Mouse (Mus musculus) splenic B cell, adult 2 months (primary cell): ENCODE measurements around the gene Sirt6.

Experiments
- DNase-seq: peaks from one replicate; pipeline ENCODE4 v3.0.0-alpha.2; 2011; ENCODE audit warnings: low read depth, low spot score
- H3K27me3 ChIP-seq: 2 replicates; pipeline ENCODE4 v1.6.1; 2012; ENCODE audit warnings: mild to moderate bottlenecking, low read length, moderate library complexity, mixed read lengths; ENCODE audit not compliant: control insufficient read depth, poor library complexity, insufficient read depth, severe bottlenecking
- H3K36me3 ChIP-seq: 2 replicates; pipeline ENCODE4 v1.6.1; 2012; ENCODE audit warnings: mild to moderate bottlenecking, low read length, moderate library complexity, mixed read lengths; ENCODE audit not compliant: control insufficient read depth, poor library complexity, insufficient read depth, severe bottlenecking

The Sirt6 gene

GRCm38 (mm10) chr10:81592631-81593030, 35.0 kb downstream of the Sirt6 start:
- DNase-seq: no peak
- no peaks in the 10 kb centered on the region for H3K27me3 ChIP-seq
- no peaks in the 10 kb centered on the region for H3K36me3 ChIP-seq

DNA sequence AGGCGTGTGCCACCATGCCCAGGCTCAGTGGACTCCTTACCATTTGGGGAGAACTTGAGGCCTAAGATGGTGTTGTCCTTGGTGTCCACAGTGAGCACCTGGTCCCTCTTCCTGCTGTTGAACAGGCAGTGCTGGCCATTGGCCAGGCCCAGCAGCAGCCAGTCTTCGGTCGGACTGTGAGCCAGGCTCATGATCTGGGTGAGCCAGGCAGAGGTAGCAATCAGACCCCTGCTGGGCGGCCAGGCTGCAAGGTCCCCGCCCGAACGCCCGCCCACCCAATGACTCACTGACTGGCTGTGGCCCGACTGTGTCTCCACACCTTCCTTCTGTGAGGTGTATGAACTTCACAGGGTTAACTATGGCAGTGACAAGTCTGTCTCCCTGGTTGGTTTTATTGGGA, 35.8 kb downstream of the Sirt6 start:
- H3K36me3 ChIP-seq: no peaks in the 10 kb centered on the region
- DNase-seq: no peak
- no peaks in the 10 kb centered on the region for H3K27me3 ChIP-seq

DNA sequence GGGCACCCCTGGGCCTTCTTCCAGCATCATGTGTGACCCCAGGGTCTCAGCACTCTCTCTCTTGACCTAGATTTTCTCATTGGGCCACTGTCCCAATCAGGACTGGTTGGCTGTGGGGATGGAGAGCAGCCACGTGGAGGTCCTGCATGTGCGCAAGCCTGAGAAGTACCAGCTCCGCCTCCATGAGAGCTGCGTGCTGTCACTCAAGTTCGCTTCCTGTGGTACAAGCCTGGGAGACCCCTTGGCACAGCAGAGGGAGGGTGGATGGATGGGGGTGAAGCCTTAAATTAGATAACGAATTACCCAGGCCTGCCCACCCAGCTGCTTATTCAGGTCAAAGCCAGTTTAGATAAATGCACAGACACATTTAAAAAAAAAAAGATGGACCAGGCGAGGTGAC, 38.9 kb downstream of the Sirt6 start:
- H3K27me3 ChIP-seq: no peaks in the 10 kb centered on the region
- no peaks in the 10 kb centered on the region for H3K36me3 ChIP-seq
- DNase-seq: no peak

GRCm38 (mm10) chr10:81583347-81583746, 44.2 kb downstream of the Sirt6 start:
- Histone ChIP-seq H3K36me3 (no peaks in the 10 kb centered on the region), H3K27me3 (no peaks in the 10 kb centered on the region)
- no peak for DNase-seq

DNA sequence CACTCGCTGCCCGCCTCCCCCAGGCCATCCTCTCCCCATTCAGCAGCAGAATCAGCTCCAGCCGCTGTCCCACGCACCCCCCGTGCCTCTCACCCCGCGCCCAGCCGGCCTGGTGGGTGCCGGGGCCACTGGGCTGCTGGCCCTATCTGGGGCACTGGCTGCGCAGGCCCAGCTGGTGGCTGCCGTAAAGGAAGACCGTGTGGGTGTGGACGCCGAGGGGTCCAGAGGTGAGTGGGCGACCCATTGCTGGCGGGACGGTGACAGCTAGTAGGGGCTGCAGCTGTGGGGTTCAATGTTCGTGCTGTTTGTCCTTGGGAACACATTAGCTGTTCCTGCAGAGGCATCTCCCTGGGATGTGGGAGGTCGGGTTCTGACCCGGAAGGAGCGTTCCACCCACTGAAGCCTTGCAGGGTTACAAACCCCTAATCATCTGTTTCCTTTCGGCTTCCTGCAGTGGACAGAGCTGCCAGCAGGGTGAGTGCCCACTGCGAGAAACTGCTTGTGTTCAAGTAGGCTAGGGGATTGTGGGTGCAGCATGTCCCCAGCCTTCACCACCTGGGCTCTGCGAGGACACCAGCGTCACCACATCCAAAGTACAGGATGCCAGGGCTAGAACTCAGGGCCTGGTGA, 47.0 kb downstream of the Sirt6 start:
- no peaks in the 10 kb centered on the region for H3K27me3 ChIP-seq
- no peaks in the 10 kb centered on the region for H3K36me3 ChIP-seq
- peak; percentile 59 for DNase-seq

GRCm38 (mm10) chr10:81579967-81580366, 47.6 kb downstream of the Sirt6 start:
- peak; percentile 47 for DNase-seq
- Histone ChIP-seq H3K27me3 (no peaks in the 10 kb centered on the region), H3K36me3 (no peaks in the 10 kb centered on the region)

DNA sequence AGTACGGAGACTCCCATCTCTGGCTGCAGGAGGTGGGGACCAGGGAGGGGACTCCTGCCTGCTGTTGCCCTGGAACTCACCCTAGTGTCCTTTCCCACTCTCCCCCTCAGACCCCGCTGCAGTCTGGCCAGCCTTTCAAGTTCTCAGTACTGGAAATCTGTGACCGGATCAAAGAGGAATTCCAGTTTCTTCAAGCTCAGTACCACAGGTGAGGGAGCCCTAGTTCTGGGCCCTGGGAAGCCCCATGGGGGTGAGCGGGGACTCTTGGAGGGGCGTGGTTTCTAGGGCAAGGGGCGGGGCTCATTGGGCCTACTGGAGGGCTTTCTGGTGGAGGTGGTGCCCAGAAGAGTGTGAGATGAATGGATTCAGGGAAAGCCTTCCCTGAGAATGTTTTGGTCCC, 51.9 kb downstream of the Sirt6 start:
- H3K27me3 ChIP-seq: no peaks in the 10 kb centered on the region
- peak; percentile 49 for DNase-seq
- H3K36me3 ChIP-seq: no peaks in the 10 kb centered on the region

DNA sequence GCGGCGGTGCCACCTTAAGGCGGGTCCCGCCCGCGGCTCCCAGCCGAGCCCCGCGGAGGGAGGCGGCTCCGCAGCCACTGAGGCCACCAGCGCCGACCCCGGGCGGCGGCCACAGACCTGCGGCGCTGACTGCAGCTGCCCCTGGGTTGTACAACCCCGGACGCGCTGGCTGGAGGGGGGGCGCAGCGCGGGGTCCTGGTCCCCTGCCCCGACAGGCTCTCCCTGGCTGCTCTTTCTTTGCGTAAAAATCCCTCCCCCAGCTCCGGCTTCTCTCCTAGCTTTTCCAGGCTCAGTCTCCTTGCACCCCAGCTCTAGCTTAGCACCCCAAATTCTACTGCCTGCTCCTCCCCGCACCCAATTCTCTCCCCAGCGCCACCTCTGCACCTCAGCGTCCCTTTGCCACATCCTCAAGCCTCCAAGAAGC, 52.4 kb downstream of the Sirt6 start:
- no peaks in the 10 kb centered on the region for H3K27me3 ChIP-seq
- no peak for DNase-seq
- no peaks in the 10 kb centered on the region for H3K36me3 ChIP-seq

- Histone ChIP-seq H3K27me3 (no peaks in the 10 kb centered on the region), H3K36me3 (no peaks in the 10 kb centered on the region)
- no peak for DNase-seq
Observed at GRCm38 (mm10) chr10:81574081-81575056, 53.2 kb downstream of the Sirt6 start, which contains the start of gene Tle2. Tle2 (plus strand) TSS chr10:81574561.

DNA sequence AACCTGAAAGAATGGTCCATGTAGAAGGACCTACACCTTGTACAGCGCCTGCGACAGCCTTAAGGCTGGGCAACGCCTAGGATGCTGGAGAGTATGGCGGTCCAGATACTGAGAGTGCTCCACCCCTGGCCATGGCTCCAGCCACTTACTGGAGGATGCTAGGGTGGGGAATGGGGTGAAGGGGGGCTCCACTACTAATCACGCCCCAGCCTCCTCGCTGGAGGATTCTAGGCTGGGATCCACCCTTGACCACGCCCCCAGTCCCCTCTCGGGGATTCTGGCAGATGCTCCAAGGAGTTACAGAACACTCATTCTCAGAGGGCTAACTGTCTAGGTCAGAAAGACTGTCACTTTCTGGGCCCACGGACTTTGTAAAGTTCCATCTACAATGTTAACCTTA, 54.6 kb downstream of the Sirt6 start:
- DNase-seq: no peak
- Histone ChIP-seq H3K36me3 (no peaks in the 10 kb centered on the region), H3K27me3 (no peaks in the 10 kb centered on the region)

DNA sequence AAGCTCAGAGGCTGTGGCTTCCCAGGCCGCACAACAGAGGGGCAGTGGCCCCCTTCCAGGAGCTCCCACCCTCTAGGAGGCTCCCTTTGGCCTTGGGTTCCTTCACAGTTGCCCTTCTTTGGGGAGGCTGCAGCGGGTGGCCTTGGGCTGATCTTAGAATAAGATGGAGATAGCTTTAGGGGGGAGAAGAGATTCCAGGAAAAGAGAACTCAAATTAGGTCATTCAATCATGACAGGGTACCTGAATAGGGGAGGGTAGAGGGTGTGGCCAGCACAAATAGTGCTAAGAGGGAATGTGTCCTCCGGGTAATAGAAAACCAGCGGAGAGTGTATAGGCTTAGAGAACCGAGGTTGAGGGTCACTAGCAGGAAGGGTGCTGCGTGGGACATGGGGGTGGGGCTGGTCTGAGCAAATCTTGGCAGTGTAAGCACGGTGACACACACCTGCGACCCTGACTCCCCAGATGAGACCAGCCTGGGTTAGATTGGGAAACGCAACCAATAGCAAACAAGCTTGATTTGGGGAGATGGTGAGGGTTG, 55.4 kb downstream of the Sirt6 start:
- DNase-seq: no peak
- no peaks in the 10 kb centered on the region for H3K36me3 ChIP-seq
- no peaks in the 10 kb centered on the region for H3K27me3 ChIP-seq
